Mouse (Mus musculus) heart, postnatal 0 days (tissue): ENCODE data around the gene Entpd1.

Experiments used
- CTCF ChIP-seq: IDR thresholded peaks from 2 replicates; pipeline ENCODE4 v1.5.1; 2016; ENCODE audit warnings: antibody characterized with exemption, control low read depth, low read depth
- EP300 ChIP-seq: IDR thresholded peaks from 2 replicates; pipeline ENCODE4 v1.6.1; 2016; ENCODE audit warnings: antibody characterized with exemption, low read depth

- TF ChIP-seq CTCF: no peak
- TF ChIP-seq EP300: no peak
Observed at GRCm38 (mm10) chr19:40650090-40650489, 37.9 kb downstream of the Entpd1 start.
